Mouse (Mus musculus) midbrain, postnatal 0 days (tissue): Measurements from ENCODE around the gene Foxa3. TPM values are rescaled to one million over a fixed set of nuclear protein-coding genes. Genes with fewer than 3 reads are reported as not detected.

Source experiments
- ATAC-seq: fragments of 200-750 bp; cut with Nextera tagmentation; 2 replicates; pipeline ENCODE4 v1.8.0; 2017; ENCODE audit warnings: moderate number of reproducible peaks, mild to moderate bottlenecking, moderate TSS enrichment, moderate library complexity; ENCODE audit not compliant: low FRiP score
- DNase-seq: peaks from one replicate; pipeline ENCODE4 v3.0.0-alpha.2; 2015; ENCODE audit warnings: low spot score
- H3K27ac ChIP-seq: fragments of 300-500 bp; sonication (generic); 2 replicates; pipeline ENCODE4 v1.5.1; 2014; ENCODE audit warnings: low read depth, mild to moderate bottlenecking, low read length, mixed read lengths
- H3K27me3 ChIP-seq: fragments of 300-500 bp; sonication (generic); 2 replicates; pipeline ENCODE4 v1.6.1; 2014; ENCODE audit warnings: low read length, control low read depth, mixed read lengths; ENCODE audit not compliant: insufficient read depth
- H3K36me3 ChIP-seq: fragments of 300-500 bp; sonication (generic); 2 replicates; pipeline ENCODE4 v1.6.1; 2014; ENCODE audit warnings: low read length, control low read depth, mixed read lengths; ENCODE audit not compliant: insufficient read depth
- H3K4me1 ChIP-seq: fragments of 300-500 bp; sonication (generic); 2 replicates; pipeline ENCODE4 v1.6.1; 2014; ENCODE audit warnings: mild to moderate bottlenecking, control low read depth, antibody characterized with exemption, low read length, mixed read lengths; ENCODE audit not compliant: insufficient read depth
- H3K4me2 ChIP-seq: fragments of 300-500 bp; sonication (generic); 2 replicates; pipeline ENCODE4 v1.6.1; 2014; ENCODE audit warnings: low read depth, mild to moderate bottlenecking, low read length, mixed read lengths; ENCODE audit not compliant: poor library complexity, severe bottlenecking
- H3K4me3 ChIP-seq: fragments of 300-500 bp; sonication (generic); 2 replicates; pipeline ENCODE4 v1.5.1; 2014; ENCODE audit warnings: low read depth, mild to moderate bottlenecking, low read length, moderate library complexity
- H3K9ac ChIP-seq: fragments of 300-500 bp; sonication (generic); replicated peaks from 2 replicates; pipeline ENCODE4 v1.6.1; 2014; ENCODE audit warnings: mild to moderate bottlenecking, low read length, moderate library complexity, mixed read lengths; ENCODE audit not compliant: poor library complexity, severe bottlenecking
- H3K9me3 ChIP-seq: fragments of 300-500 bp; sonication (generic); 2 replicates; pipeline ENCODE4 v1.6.1; 2016; ENCODE audit warnings: low read length, control low read depth
- CTCF ChIP-seq: IDR thresholded peaks from 2 replicates; pipeline ENCODE4 v1.5.1; 2016; ENCODE audit warnings: antibody characterized with exemption, mild to moderate bottlenecking
- WGBS: fragments of 180-500 bp; shearing (Covaris S2); extraction: QIAGEN DNeasy Blood & Tissue Kit; methylation state at CpG from one replicate; pipeline ENCODE4 v1.1.7; 2014; 5-methylcytosine and 5-hydroxymethylcytosine counted together
- polyA plus RNA-seq: library from polyadenylated mRNA; unstranded; fragments of >200 nt; fragmentation: Nextera tagmentation; extraction: Ambion mirVana; gene quantifications from 2 replicates; pipeline ENCODE4 v1.2.1, GENCODE M21; 2015
- total RNA-seq: library from RNA; depleted of rRNA; stranded (reverse); fragments of >200 nt; gene quantifications from 2 replicates; pipeline ENCODE4 v1.2.3, GENCODE M21; 2014

The Foxa3 gene
- total and polyA plus RNA-seq, 2 experiments from 2014 or later = not detected

GRCm38 (mm10) chr7:19044616-19045015 lies 21.3 kb upstream of the Foxa3 start:
- H3K4me2 ChIP-seq = no peak overlapping the region
- no peak overlapping the region for H3K9ac ChIP-seq
- TF ChIP-seq CTCF = no peak
- WGBS = 96% methylated on average over 6 of the region's 6 CpGs
- ATAC-seq = no peak
- no peak for DNase-seq
- H3K4me1 ChIP-seq = no peaks in the 10 kb centered on the region
- peaks cover 94% of the 10 kb centered on the region for H3K36me3 ChIP-seq
- H3K27ac ChIP-seq = no peak overlapping the region
- no peak overlapping the region for H3K4me3 ChIP-seq
- H3K9me3 ChIP-seq = no peaks in the 10 kb centered on the region
- H3K27me3 ChIP-seq = no peaks in the 10 kb centered on the region

- Histone ChIP-seq H3K27ac (no peak overlapping the region), H3K36me3 (peaks cover 54% of the 10 kb centered on the region), H3K4me1 (no peaks in the 10 kb centered on the region), H3K9me3 (no peaks in the 10 kb centered on the region), H3K27me3 (no peaks in the 10 kb centered on the region), H3K4me3 (no peak overlapping the region), H3K9ac (no peak overlapping the region), H3K4me2 (no peak overlapping the region)
- no peak for ATAC-seq
- no peak for DNase-seq
- WGBS = 39% methylated on average over 4 of the region's 4 CpGs
- TF ChIP-seq CTCF = no peak
These were observed 8.3 kb upstream of the Foxa3 start for GRCm38 (mm10) chr7:19031641-19032040.

GRCm38 (mm10) chr7:19029084-19029653 lies 5.8 kb upstream of the Foxa3 start:
- no peaks in the 10 kb centered on the region for H3K4me1 ChIP-seq
- no peaks in the 10 kb centered on the region for H3K27me3 ChIP-seq
- H3K36me3 ChIP-seq = peaks cover 32% of the 10 kb centered on the region
- H3K4me2 ChIP-seq = no peak overlapping the region
- no peak overlapping the region for H3K27ac ChIP-seq
- DNase-seq = peak; percentile 65
- peak; percentile 24; the same call in 1 of the 2 replicates for ATAC-seq
- no peak overlapping the region for H3K4me3 ChIP-seq
- WGBS = 58% methylated on average over 6 of the region's 6 CpGs
- no peak overlapping the region for H3K9ac ChIP-seq
- TF ChIP-seq CTCF = peak; percentile 76
- no peaks in the 10 kb centered on the region for H3K9me3 ChIP-seq

- TF ChIP-seq CTCF = no peak
- Histone ChIP-seq H3K36me3 (peaks cover 27% of the 10 kb centered on the region), H3K9ac (no peak overlapping the region), H3K4me3 (no peak overlapping the region), H3K27me3 (peaks cover 7% of the 10 kb centered on the region), H3K9me3 (no peaks in the 10 kb centered on the region), H3K27ac (no peak overlapping the region), H3K4me1 (no peaks in the 10 kb centered on the region), H3K4me2 (no peak overlapping the region)
- ATAC-seq (no peak), DNase-seq (no peak)
These were observed 4.7 kb upstream of the Foxa3 start for GRCm38 (mm10) chr7:19028067-19028466.

GRCm38 (mm10) chr7:19024581-19025255 lies 1.4 kb upstream of the Foxa3 start:
- H3K4me3 ChIP-seq = peak overlapping the region; percentile 91
- peak overlapping the region; percentile 59; the same call in 1 of the 2 replicates for H3K27ac ChIP-seq
- DNase-seq = no peak
- ATAC-seq = peak; percentile 51
- no peak for TF ChIP-seq CTCF
- peaks cover 7% of the 10 kb centered on the region for H3K36me3 ChIP-seq
- H3K9me3 ChIP-seq = no peaks in the 10 kb centered on the region
- H3K27me3 ChIP-seq = peaks cover 34% of the 10 kb centered on the region
- H3K9ac ChIP-seq = peak overlapping the region; percentile 82
- WGBS = 2% methylated on average over 22 of the region's 36 CpGs
- peak overlapping the region; percentile 89 for H3K4me2 ChIP-seq
- no peaks in the 10 kb centered on the region for H3K4me1 ChIP-seq

GRCm38 (mm10) chr7:19024096-19024506 lies 763 bp upstream of the Foxa3 start, which contains the start of gene Sympk:
Gene Sympk (plus strand): TSS chr7:19024377.
- Histone ChIP-seq H3K9ac (peak within 1 kb of the TSS; percentile 82), H3K27me3 (peaks cover 34% of the 10 kb centered on the region), H3K4me1 (no peaks in the 10 kb centered on the region), H3K36me3 (peaks cover 4% of the 10 kb centered on the region), H3K27ac (peak within 1 kb of the TSS; percentile 59; the same call in 1 of the 2 replicates), H3K4me3 (peak within 1 kb of the TSS; percentile 91), H3K4me2 (peak within 1 kb of the TSS; percentile 89), H3K9me3 (no peaks in the 10 kb centered on the region)
- ATAC-seq (peak; percentile 95), DNase-seq (peak; percentile 98)
- WGBS = under 1% methylated on average over 34 of the region's 50 CpGs
- no peak for TF ChIP-seq CTCF
